Mouse (Mus musculus) frontal cortex, postnatal 10 days (tissue): ENCODE measurements around the gene Vmn1r191.
"Not testable (repeated sequence)": the region's sequence is repeated elsewhere in the genome, so short reads cannot be mapped to it uniquely, and the experiment has no call there.

Source experiments
- DNase-seq, 2 experiments: peaks; one replicate each; pipeline ENCODE4 v3.0.0; 2022; ENCODE audit warnings: low spot score in 2 of 2, mixed read lengths in 1 of 2

Gene Vmn1r191

DNA sequence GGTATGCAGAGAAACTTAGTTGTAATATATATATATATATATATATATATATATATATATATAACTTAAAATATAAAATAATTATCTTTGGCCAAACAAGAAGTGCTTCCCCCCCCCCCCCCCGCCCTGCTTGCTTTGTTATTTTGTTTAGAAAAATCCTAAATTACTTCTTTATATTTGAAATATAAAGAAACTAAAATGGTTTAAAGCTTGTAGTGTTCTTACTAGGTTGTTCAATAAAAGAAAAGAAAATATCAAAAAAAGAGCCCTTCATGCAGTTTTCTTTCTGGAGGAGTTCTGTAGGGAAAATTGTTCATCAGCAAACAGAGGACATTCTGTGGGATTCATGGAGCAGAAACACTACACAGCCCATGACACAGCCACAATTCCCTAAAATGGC lies at the start of gene Vmn1r191:
Vmn1r191 (minus strand) TSS at position 101 of the 400 bp plus-strand sequence.
- no peak for DNase-seq

DNA sequence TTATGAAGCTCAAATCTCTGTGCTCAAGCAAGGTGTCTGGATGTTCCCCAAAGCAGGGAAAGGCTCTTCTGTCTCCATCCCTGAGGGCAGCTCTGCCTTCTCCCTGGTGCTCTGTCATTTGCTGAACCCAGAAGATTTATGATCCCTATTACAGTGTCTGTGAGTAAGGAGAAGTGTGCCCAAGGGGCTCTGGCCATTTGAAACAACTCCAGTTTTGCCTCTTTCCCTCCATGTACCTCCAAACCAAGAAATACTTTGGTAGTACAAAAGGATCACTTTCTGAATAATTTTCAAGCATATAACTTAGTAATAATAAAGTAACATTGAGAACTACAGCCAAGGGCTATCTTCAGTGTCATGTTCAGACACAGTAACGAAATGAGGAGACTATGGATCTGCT lies 39.3 kb upstream of the Vmn1r191 start, which contains the start of gene Vmn1r193:
Vmn1r193 (minus strand) TSS at position 101 of the 400 bp plus-strand sequence.
- not testable (repeated sequence) for DNase-seq

DNA sequence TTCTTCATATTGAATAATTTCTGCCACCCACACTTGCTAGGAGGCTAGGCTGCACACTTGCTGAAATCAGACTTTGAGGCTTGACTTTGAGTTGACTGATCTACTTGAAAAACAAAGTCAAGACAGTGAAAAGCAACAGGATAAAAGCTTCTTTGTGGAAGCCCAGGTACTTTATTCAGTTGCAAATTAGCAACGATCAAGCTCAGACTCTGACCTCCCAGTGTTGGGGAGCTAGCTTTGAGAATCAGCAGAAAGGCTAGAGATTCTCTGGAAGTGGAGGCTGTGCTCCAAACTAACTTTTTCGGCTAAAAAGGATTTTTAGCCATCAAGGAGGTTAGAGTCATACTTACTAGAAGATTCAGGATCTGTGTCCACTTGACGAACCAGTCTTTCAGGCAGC lies 9.0 kb upstream of the Vmn1r191 start:
- not testable (repeated sequence) for DNase-seq

DNA sequence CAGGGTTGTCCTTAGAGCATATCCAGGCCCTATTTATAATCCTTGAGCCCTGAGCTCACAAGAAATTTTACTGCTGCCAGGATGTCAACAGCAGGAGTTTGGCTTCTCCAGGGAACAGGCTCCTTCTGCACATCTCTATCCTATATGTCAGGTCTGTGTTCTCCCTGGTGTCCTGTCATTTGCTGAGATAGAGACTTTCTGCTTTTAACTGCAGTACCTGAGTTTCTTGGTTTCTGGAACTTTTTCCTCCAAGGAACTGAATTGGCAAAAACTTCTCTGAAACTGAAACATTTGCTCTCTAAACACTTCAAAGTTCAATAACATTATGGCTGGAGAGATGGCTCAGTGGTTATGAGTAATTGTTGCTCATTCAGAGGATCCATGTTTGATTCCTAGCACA lies 7.3 kb upstream of the Vmn1r191 start, which contains the start of gene Vmn1r192:
Vmn1r192 (minus strand) TSS at position 101 of the 400 bp plus-strand sequence.
- no peak for DNase-seq

DNA sequence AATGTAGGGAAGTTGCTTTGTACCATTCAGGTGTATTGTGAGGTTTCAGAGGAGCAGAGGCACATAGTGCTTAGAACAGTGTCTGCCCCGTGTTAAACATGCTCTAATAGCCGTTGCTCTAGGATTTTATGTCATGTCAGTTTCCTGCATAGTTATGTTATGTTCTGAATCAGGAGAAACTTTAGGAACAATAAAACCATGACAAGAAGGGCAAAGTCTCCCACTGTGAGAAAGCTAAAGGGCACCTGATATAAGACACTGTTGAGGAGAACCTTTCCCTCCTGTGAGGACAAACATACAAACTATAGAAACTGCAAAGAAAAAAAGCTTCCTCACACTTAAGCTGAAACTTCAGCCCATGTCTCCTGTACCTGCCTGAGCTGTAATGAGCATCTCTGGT lies 6.6 kb upstream of the Vmn1r191 start:
- DNase-seq, result no peak

DNA sequence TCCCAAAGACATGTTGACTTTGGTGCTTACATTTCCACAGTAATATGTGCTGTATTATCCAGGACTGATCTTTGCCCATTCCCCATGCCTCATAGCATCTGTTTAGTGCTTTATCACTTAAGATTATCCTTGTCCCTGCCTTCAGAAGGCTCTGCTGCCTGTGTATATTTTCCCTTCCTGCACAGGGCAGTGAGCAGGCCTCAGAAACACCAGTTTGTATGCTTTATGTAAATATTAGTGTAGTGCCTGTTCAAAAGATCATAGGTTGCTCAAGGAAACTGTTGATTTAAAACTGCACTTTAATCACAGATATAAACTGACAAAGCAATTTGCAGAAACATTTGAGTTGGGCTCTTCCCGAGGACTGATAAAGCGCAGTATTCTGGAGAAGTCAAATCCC lies 5.5 kb upstream of the Vmn1r191 start:
- DNase-seq, result no peak

DNA sequence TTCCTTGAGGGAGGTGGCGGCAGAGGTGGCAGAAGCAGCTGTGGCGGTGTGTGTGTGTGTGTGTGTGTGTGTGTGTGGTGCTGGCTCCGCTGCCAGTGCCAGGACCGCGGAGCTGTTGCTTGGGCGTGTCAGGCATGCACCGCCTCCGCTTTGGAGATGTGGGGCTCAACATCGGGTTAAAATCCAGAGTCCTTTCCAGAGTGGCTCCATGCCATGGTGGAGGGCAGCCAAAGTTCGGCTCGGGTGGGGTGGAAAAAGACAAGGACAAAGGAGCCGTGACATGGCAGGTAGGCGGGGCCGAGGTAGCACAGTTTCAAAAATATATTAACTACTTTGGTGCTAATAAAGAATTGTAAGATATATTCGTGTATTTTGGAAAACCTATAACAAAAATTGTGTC lies 15.4 kb downstream of the Vmn1r191 start:
- no peak for DNase-seq

DNA sequence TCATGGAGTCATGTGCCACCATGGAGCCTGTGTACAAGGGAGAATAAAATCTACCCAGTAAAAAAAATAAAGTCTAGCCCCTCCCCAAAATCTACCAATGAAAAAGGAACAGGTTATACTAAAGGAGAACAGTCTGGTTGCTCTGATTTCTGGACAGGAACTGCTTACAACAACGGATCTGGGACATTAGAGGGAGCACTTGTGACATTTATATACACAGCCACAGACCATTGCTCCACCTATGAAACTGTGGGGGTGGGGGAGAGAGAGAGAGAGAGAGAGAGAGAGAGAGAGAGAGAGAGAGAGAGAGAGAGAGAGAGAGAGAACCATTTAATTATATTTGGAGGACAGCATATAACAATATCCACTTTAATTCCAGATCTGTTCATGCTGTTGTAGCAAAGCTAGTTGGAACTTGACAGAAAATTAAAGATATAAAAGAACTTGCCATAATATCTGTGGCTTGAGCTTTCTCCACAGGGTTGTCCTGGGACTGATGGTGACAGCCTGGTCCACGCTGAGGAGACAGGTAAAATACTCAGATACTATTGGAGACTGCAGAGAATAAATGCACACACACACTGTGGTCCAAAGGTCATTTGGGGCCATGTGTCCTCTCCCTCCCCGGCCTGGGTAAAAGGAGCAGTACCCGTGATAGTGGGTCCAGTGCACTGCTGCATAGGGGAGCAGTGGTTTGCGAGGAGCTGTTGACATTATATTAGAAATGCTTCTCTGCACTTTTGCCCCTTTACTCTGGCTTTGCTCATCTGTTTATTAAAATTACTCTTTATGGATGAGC lies 47.1 kb downstream of the Vmn1r191 start:
- DNase-seq, result not testable (repeated sequence)
